Mouse (Mus musculus) forebrain, postnatal 0 days (tissue): ENCODE results near the gene Gm6526. TPM values are rescaled to one million over a fixed set of nuclear protein-coding genes. Genes with fewer than 3 reads are reported as not detected.
"Not testable (repeated sequence)": the region's sequence is repeated elsewhere in the genome, so short reads cannot be mapped to it uniquely, and the experiment has no call there.

Source experiments
- ATAC-seq: fragments of 200-750 bp; cut with Nextera tagmentation; 2 replicates; pipeline ENCODE4 v1.8.0; 2017; ENCODE audit warnings: mild to moderate bottlenecking, moderate library complexity
- DNase-seq: peaks from one replicate; pipeline ENCODE4 v3.0.0-alpha.2; 2015
- H3K27ac ChIP-seq: fragments of 300-500 bp; sonication (generic); 2 replicates; pipeline ENCODE4 v1.5.1; 2014; ENCODE audit warnings: low read depth, mild to moderate bottlenecking, antibody characterized with exemption, low read length, moderate library complexity, mixed read lengths
- H3K27me3 ChIP-seq: fragments of 300-500 bp; sonication (generic); 2 replicates; pipeline ENCODE4 v1.6.1; 2014; ENCODE audit warnings: mild to moderate bottlenecking, low read length, mixed read lengths; ENCODE audit not compliant: insufficient read depth
- H3K36me3 ChIP-seq: fragments of 300-500 bp; sonication (generic); 2 replicates; pipeline ENCODE4 v1.6.1; 2014; ENCODE audit warnings: mild to moderate bottlenecking, moderate library complexity; ENCODE audit not compliant: insufficient read depth
- H3K4me1 ChIP-seq: fragments of 300-500 bp; sonication (generic); 2 replicates; pipeline ENCODE4 v1.6.1; 2014; ENCODE audit warnings: antibody characterized with exemption; ENCODE audit not compliant: insufficient read depth
- H3K4me2 ChIP-seq: fragments of 300-500 bp; sonication (generic); 2 replicates; pipeline ENCODE4 v1.6.1; 2014; ENCODE audit warnings: low read depth, mild to moderate bottlenecking, moderate library complexity
- H3K4me3 ChIP-seq: fragments of 300-500 bp; sonication (generic); 2 replicates; pipeline ENCODE4 v1.5.1; 2014; ENCODE audit warnings: low read depth, low read length, mixed read lengths
- H3K9ac ChIP-seq: fragments of 300-500 bp; sonication (generic); 2 replicates; pipeline ENCODE4 v1.6.1; 2014; ENCODE audit warnings: mild to moderate bottlenecking
- H3K9me3 ChIP-seq: fragments of 300-500 bp; sonication (generic); 2 replicates; pipeline ENCODE4 v1.6.1; 2016; ENCODE audit warnings: low read length
- CTCF ChIP-seq: sonication (generic); IDR thresholded peaks from 2 replicates; pipeline ENCODE4 v1.5.1; 2016; ENCODE audit warnings: antibody characterized with exemption, control low read depth, low read depth
- WGBS: fragments of 180-500 bp; shearing (Covaris S2); extraction: QIAGEN DNeasy Blood & Tissue Kit; methylation state at CpG from one replicate; pipeline ENCODE4 v1.1.7; 2014; 5-methylcytosine and 5-hydroxymethylcytosine counted together
- polyA plus RNA-seq: library from polyadenylated mRNA; unstranded; fragments of >200 nt; fragmentation: Nextera tagmentation; extraction: Ambion mirVana; gene quantifications from 2 replicates; pipeline ENCODE4 v1.2.1, GENCODE M21; 2015
- total RNA-seq: library from RNA; depleted of rRNA; stranded (reverse); fragments of >200 nt; gene quantifications from 2 replicates; pipeline ENCODE4 v1.2.3, GENCODE M21; 2014; rRNA removed

Gene Gm6526
- not detected in 2 replicates for total RNA-seq
- polyA plus RNA-seq: not detected in 2 replicates

DNA sequence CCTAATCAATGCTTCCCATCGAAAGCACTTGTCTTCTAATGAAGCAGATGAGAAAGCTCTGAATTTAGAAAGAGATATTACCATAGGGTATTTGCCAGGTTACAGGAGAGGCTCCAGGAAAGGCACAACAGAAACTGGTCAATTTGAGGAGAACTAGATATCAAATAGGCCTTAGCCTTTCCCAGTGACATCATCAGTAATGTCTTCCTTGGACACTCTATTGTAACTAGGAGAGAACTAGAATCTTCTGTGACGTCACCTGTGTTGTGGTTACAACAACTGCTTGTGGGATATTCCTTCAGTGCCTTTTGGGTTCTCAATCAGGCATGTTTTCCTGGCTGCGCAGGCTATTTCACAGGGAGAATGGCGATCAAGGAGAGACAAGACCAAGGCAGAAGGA, at the start of gene Gm6526:
Gene Gm6526, plus strand, starts transcription at position 301 of the 400 bp plus-strand sequence.
- 88% methylated on average over 4 of the region's 4 CpGs for WGBS
- not testable (repeated sequence) for H3K4me3 ChIP-seq, DNase-seq, H3K4me1 ChIP-seq, H3K27ac ChIP-seq, H3K4me2 ChIP-seq, H3K9me3 ChIP-seq, H3K36me3 ChIP-seq, H3K27me3 ChIP-seq, H3K9ac ChIP-seq, ATAC-seq

DNA sequence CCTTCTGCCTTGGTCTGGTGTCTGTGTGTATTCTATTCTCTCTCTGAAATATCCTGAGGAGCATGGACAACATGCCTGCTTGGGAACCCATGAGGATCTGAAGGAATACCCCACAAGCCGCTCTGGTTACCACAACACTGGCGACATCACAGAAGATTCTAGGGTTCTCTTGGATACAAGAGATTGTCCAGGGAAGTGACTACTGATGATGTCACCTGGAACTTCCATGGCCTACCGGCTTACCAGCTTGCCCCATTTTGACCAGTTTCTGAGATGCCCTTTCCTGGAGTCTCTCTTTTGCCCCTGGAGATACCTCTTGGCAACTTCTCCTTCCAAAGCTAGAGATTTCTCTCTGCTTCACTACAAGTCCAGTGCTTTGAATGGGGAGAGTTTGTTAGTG, 20.3 kb upstream of the Gm6526 start, which contains the start of gene Gm16506:
Gene Gm16506, minus strand, starts transcription at position 101 of the 400 bp plus-strand sequence.
- H3K27me3 ChIP-seq, H3K4me3 ChIP-seq, ATAC-seq, H3K4me1 ChIP-seq, H3K9ac ChIP-seq, H3K36me3 ChIP-seq, DNase-seq, H3K9me3 ChIP-seq, H3K4me2 ChIP-seq, H3K27ac ChIP-seq: not testable (repeated sequence)
- WGBS: 98% methylated on average over 2 of the region's 3 CpGs

DNA sequence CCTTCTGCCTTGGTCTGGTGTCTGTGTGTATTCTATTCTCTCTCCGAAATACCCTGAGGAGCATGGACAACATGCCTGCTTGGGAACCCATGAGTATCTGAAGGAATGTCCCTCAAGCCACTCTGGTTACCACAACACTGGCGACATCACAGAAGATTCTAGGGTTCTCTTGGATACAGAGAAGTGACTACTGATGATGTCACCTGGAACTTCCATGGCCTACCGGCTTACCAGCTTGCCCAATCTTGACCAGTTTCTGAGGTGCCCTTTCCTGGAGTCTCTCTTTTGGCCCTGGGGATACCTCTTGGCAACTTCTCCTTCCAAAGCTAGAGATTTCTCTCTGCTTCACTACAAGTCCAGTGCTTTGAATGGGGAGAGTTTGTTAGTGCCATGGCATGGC, 37.0 kb downstream of the Gm6526 start, which contains the start of gene Gm8180:
Gene Gm8180, minus strand, starts transcription at position 101 of the 400 bp plus-strand sequence.
- H3K4me3 ChIP-seq, DNase-seq, H3K27me3 ChIP-seq, H3K9ac ChIP-seq, H3K36me3 ChIP-seq, ATAC-seq, H3K4me1 ChIP-seq, H3K9me3 ChIP-seq, H3K27ac ChIP-seq, H3K4me2 ChIP-seq: not testable (repeated sequence)
- WGBS: 96% methylated on average over 3 of the region's 3 CpGs

DNA sequence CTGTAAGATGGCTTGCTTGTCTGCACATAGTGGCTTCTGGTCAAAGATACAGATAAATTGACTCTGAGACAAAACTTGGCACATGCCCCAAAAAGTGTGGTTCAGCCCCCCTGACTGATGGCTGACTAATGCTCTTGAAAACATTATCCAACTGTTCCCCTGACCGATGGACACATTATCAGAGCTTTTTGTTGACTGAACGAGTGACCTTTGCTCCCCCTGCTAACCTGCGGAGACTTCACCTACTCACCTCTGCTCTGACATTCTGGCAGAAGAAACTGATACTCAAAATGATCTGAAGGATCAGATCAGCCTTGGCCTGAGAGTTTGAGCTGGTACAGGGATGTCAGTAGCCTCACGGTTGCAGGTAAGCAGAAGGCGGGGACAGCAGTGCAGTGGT, 46.1 kb downstream of the Gm6526 start:
- not testable (repeated sequence) for H3K36me3 ChIP-seq, H3K27me3 ChIP-seq, H3K9ac ChIP-seq, DNase-seq, H3K27ac ChIP-seq, ATAC-seq, H3K4me3 ChIP-seq, H3K4me1 ChIP-seq, H3K4me2 ChIP-seq, H3K9me3 ChIP-seq
- WGBS: 90% methylated on average over 5 of the region's 5 CpGs

DNA sequence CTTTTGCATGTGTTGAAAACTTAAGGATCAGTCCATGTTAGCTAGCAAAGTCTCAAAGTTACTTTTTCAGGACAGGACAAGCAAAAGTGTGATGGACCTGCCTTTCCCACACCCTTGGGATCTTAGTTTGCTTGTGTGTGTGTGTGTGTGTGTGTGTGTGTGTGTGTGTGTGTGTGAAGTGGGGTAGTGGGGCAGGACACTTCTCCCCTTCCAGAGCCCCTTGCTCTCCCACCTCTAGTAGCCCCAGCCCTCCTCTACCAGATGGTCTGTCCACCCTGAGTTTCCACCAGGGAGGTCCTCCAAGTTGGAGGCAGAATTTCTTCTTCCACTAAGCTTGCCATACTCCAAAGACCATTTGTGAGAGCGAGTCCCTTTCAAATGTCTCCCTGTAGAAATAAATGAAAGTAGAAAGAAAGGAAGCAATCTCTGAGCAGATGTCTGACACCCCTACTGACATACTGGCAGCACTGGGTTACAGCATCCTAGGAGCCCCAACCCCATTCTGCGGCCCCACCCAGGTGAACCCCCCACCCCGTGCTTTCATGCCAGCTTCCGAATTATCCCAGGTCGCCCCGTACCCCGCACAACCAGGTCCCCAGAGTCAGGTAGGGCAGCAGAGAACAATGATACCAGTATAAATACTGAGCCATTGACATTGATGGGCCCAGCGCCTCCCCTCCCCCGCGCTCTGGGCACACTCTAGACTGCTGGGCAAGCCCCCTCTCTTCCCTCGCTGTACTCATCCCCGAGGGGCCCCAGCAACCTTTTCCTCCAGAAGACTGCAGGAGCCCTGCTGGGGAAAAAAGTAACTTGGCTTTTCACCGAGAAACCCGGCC, 48.6 kb downstream of the Gm6526 start:
- Histone ChIP-seq H3K4me3 (no peak overlapping the region), H3K36me3 (no peaks in the 10 kb centered on the region), H3K9me3 (no peaks in the 10 kb centered on the region), H3K27me3 (no peaks in the 10 kb centered on the region), H3K27ac (no peak overlapping the region), H3K4me2 (peak overlapping the region; percentile 38), H3K9ac (no peak overlapping the region), H3K4me1 (no peaks in the 10 kb centered on the region)
- WGBS: 20% methylated on average over 14 of the region's 14 CpGs
- DNase-seq (no peak), ATAC-seq (peak; percentile 59)
- TF ChIP-seq CTCF: no peak

DNA sequence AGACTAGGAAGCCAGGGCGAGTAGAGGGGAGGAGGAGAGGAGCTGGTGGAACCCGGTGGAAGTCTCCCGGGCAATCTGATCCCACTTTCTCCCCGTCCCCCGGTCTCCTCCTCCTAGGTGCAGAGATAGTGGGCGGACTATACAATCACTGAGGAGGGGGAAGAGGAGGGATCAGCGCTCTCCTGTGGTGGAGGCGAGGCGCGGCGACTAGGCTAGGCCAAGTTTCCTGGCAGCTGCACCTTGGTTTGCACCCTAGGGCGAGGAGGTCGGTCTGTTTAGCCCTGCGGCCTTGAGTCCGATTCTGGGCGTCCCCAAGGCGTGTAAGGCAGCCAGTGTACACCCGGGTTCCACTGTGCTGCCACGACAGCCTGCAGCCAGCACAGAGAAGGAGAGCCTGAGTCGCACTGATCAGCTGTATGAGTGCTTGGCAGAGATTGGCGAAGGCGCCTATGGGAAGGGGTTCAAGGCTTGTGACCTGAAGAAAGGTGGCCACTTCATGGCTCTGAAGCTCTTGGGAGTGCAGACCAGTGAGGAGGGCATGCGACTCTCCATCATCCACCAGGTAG, 49.3 kb downstream of the Gm6526 start:
- H3K9me3 ChIP-seq, DNase-seq, H3K4me3 ChIP-seq, H3K27me3 ChIP-seq, H3K27ac ChIP-seq, H3K9ac ChIP-seq, H3K36me3 ChIP-seq, H3K4me1 ChIP-seq: not testable (repeated sequence)
- 14% methylated on average over 23 of the region's 23 CpGs for WGBS
- peak; percentile 60 for ATAC-seq
- H3K4me2 ChIP-seq: peak overlapping the region; percentile 38

DNA sequence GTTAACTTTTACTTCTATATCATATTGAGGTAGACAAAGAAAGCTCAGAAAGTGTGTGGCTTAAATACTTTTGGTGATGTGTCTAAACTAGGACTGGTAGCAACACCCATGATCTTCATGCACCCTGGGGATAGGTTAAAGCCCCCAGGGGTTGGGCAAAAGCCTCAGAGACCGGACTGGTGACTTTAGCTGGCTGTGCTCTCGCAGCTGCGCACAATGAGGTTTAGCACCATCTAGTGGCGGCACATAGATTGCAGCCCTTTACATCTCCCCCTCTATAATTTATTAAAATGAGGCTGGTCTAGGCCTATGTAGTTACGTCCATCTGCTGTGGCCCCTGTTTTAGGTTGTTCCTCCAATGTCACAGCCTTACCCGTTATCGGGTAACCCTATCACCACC, 56.8 kb downstream of the Gm6526 start:
- not testable (repeated sequence) for H3K27me3 ChIP-seq, H3K4me1 ChIP-seq, H3K36me3 ChIP-seq, H3K27ac ChIP-seq, H3K9me3 ChIP-seq, ATAC-seq, H3K9ac ChIP-seq, H3K4me2 ChIP-seq, H3K4me3 ChIP-seq, DNase-seq
- 16% methylated on average over 7 of the region's 7 CpGs for WGBS
- peak; percentile 36; the same call in 1 of the 2 replicates for TF ChIP-seq CTCF

Other genes with a start within 250 kb of the Gm6526 start
- not detected in 2 replicates for gene Gm5799, start 204.3 kb upstream of the Gm6526 start, total RNA-seq
- not detected in 2 replicates for gene Gm5799, start 204.3 kb upstream of the Gm6526 start, polyA plus RNA-seq
- not detected in 2 replicates for gene Gm17654, start 168.7 kb upstream of the Gm6526 start, total RNA-seq
- not detected in 2 replicates for gene Gm17654, start 168.7 kb upstream of the Gm6526 start, polyA plus RNA-seq
- gene Gm10375, start 139.9 kb upstream of the Gm6526 start, total RNA-seq: not detected in 2 replicates
- gene Gm10375, start 139.9 kb upstream of the Gm6526 start, polyA plus RNA-seq: not detected in 2 replicates
- gene Gm8165, start 70.7 kb upstream of the Gm6526 start, total RNA-seq: not detected in 2 replicates
- gene Gm8165, start 70.7 kb upstream of the Gm6526 start, polyA plus RNA-seq: not detected in 2 replicates
- gene Gm7324, start 50.0 kb upstream of the Gm6526 start, total RNA-seq: 0.46 and 0.67 TPM in 2 replicates
- 0.55 and 0.90 TPM in 2 replicates for gene Gm7324, start 50.0 kb upstream of the Gm6526 start, polyA plus RNA-seq
- not detected in 2 replicates for gene Gm16506, start 20.4 kb upstream of the Gm6526 start, total RNA-seq
- not detected in 2 replicates for gene Gm16506, start 20.4 kb upstream of the Gm6526 start, polyA plus RNA-seq
- not detected in 2 replicates for gene Gm8180, start 36.9 kb downstream of the Gm6526 start, total RNA-seq
- not detected in 2 replicates for gene Gm8180, start 36.9 kb downstream of the Gm6526 start, polyA plus RNA-seq
- gene Ear1, start 127.7 kb downstream of the Gm6526 start, total RNA-seq: not detected in 2 replicates
- not detected in 2 replicates for gene Ear1, start 127.7 kb downstream of the Gm6526 start, polyA plus RNA-seq
- gene Ear10, start 175.7 kb downstream of the Gm6526 start, total RNA-seq: not detected in 2 replicates
- gene Ear10, start 175.7 kb downstream of the Gm6526 start, polyA plus RNA-seq: not detected in 2 replicates
- gene Gm8113, start 177.5 kb downstream of the Gm6526 start, total RNA-seq: 2.2 and 3.0 TPM in 2 replicates
- 3.1 and 3.3 TPM in 2 replicates for gene Gm8113, start 177.5 kb downstream of the Gm6526 start, polyA plus RNA-seq
- not detected in 2 replicates for gene Ang5, start 209.2 kb downstream of the Gm6526 start, total RNA-seq
- gene Ang5, start 209.2 kb downstream of the Gm6526 start, polyA plus RNA-seq: not detected in 2 replicates